Mouse (Mus musculus): ENCODE measurements at regions not wholly inside any gene's neighbourhood (a gene's known extent, or its start where the extent isn't known, plus 50 kb on each side); places are given as distances from the start of the nearest gene placed in this dataset.

DNA sequence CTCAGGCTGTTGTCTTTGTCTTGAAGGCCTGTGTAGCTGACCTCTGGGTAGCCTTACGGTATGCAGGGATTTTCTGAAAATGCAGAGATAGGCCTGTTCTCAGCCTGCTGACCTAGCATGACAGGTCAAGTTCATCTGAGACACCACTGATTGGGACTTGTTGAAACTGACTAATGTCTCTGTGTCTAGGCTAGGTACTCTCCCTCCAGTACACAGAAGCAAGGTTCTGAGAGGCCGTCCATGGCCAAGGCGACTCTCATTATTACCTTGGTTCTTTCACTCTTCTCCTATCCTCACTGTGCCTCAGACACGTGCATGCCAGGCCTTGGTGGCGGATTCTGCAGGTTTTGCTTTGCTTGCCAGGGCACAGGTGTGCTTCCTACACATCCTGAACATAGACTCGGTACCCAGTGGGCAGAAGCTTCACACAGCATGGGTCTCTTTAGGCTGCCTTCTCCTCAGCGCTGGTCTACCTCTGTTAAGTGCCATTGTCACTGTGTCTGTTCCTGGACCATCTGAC lies 208.3 kb downstream of the Adra2a start:
- Histone ChIP-seq H3K4me2 (ENCODE audit: low read depth) (no peak overlapping the region), H3K4me3 (no peak overlapping the region), H3K36me3 (ENCODE audit: control insufficient read depth, insufficient read depth) (no peaks in the 10 kb centered on the region), H3ac (ENCODE audit: control insufficient read depth, insufficient read length) (no peak overlapping the region), H3K27me3 (ENCODE audit: control insufficient read depth, insufficient read depth, insufficient read length) (no peaks in the 10 kb centered on the region), H3K79me2 (ENCODE audit: control insufficient read depth, insufficient read depth) (no peaks in the 10 kb centered on the region)
- no peak for TF ChIP-seq USF1 (IDR thresholded peaks at IDR 0.05; ENCODE audit: low read depth)
- no peak for TF ChIP-seq MYOG (IDR thresholded peaks at IDR 0.05; ENCODE audit: control insufficient read depth in 1 of 3, insufficient read depth in 1 of 3, insufficient read length in 2 of 3, low read depth in 2 of 3)

DNA sequence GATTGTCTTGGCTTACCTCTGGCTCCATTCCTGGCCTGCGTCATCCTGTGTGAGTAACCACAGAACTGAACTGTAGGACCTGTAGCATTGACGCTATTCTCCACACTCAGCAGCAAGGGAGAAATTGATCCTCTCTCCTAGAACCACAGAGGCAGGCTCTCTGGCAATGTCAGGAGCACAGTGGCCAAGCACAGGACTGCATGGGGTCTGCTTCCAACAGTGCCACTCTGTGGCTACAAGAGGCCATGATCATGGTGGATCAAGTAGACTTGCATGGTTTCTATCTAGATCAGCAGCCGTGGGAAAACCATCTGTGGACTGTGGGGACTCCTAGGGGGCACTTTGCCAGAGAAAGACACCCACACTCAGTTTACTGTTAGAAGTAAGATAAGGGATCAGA lies 213.9 kb downstream of the Adra2a start:
- H3K27me3 ChIP-seq (ENCODE audit: control insufficient read depth, insufficient read depth, insufficient read length): no peaks in the 10 kb centered on the region
- no peaks in the 10 kb centered on the region for H3K36me3 ChIP-seq (ENCODE audit: control insufficient read depth, insufficient read depth)
- TF ChIP-seq TCF12 (IDR thresholded peaks at IDR 0.05; ENCODE audit: insufficient read depth, poor library complexity, severe bottlenecking) (no peak), TCF3 (IDR thresholded peaks at IDR 0.05; ENCODE audit: insufficient read length, low read depth) (no peak), POLR2A (IDR thresholded peaks at IDR 0.05; ENCODE audit: insufficient read length, low read depth) (no peak), CEBPB (IDR thresholded peaks at IDR 0.05; ENCODE audit: insufficient read depth, poor library complexity, severe bottlenecking) (no peak), MYOD1 (IDR thresholded peaks at IDR 0.05; ENCODE audit: control insufficient read depth in 1 of 3, insufficient read length in 2 of 3, low read depth in 2 of 3) (no peak), REST (IDR thresholded peaks at IDR 0.05; ENCODE audit: insufficient read depth, insufficient read length) (no peak), MAX (IDR thresholded peaks at IDR 0.05; ENCODE audit: low read depth) (no peak)
- no peak overlapping the region for H3K4me2 ChIP-seq (ENCODE audit: low read depth)
- H3K79me2 ChIP-seq (ENCODE audit: control insufficient read depth, insufficient read depth): no peaks in the 10 kb centered on the region
- H3ac ChIP-seq (ENCODE audit: control insufficient read depth, insufficient read length): no peak overlapping the region
- no peak overlapping the region for H3K4me3 ChIP-seq

DNA sequence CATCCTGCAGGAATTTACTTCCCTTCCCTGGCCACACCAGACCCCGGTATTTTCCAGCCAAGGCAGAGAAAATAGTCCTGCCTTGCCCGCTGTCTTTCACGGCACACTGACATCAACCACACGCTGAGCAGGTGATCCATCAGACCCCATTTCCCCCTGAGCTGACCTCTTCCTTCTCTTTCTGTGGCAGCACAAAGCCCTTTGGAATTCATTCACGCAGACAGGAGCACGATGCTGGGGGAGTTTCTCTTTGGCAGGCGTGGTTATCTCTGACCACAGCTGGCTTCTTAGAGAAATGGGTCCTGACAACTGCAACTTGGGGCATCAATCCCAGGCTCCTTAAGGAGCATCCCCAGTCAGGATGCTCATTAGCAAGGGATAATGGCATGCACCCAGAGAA lies 215.2 kb downstream of the Adra2a start:
- H3K27me3 ChIP-seq (ENCODE audit: control insufficient read depth, insufficient read depth, insufficient read length): no peaks in the 10 kb centered on the region
- no peak overlapping the region for H3ac ChIP-seq (ENCODE audit: control insufficient read depth, insufficient read length)
- H3K4me3 ChIP-seq: no peak overlapping the region
- no peak for TF ChIP-seq CEBPB (IDR thresholded peaks at IDR 0.05; ENCODE audit: insufficient read depth, poor library complexity, severe bottlenecking)
- H3K36me3 ChIP-seq (ENCODE audit: control insufficient read depth, insufficient read depth): no peaks in the 10 kb centered on the region
- H3K4me2 ChIP-seq (ENCODE audit: low read depth): no peak overlapping the region
- H3K79me2 ChIP-seq (ENCODE audit: control insufficient read depth, insufficient read depth): no peaks in the 10 kb centered on the region

DNA sequence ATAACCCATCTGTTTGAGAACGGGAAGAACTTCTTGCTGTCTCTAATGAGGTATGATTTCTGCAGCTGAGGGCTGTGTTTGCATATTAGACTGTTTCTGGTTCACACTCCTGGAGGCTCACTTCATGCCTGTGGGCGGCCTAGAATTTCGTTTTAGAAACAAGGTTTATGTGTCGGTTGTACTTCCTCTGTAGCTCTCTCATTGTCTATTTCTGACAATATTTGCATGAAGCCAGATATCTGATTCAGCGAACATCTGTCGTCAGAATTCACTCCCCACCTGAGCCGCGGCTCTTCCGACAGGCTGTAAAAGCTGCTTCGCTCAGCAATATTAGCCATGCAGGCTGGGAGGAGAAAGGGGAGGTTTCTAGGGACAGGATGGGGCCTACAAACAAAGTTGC lies 233.4 kb downstream of the Adra2a start:
- Histone ChIP-seq H3K27me3 (ENCODE audit: control insufficient read depth, insufficient read depth, insufficient read length) (no peaks in the 10 kb centered on the region), H3K4me2 (ENCODE audit: low read depth) (no peak overlapping the region), H3K79me2 (ENCODE audit: control insufficient read depth, insufficient read depth) (no peaks in the 10 kb centered on the region), H3ac (ENCODE audit: control insufficient read depth, insufficient read length) (no peak overlapping the region), H3K36me3 (ENCODE audit: control insufficient read depth, insufficient read depth) (no peaks in the 10 kb centered on the region), H3K4me3 (no peak overlapping the region)
- no peak for TF ChIP-seq TCF12 (IDR thresholded peaks at IDR 0.05; ENCODE audit: insufficient read depth, poor library complexity, severe bottlenecking)
- no peak for TF ChIP-seq TCF3 (IDR thresholded peaks at IDR 0.05; ENCODE audit: insufficient read length, low read depth)
- TF ChIP-seq USF1 (IDR thresholded peaks at IDR 0.05; ENCODE audit: low read depth): no peak
- TF ChIP-seq POLR2AphosphoS2 (IDR thresholded peaks at IDR 0.05; ENCODE audit: insufficient read length, low read depth): no peak
- TF ChIP-seq SRF (IDR thresholded peaks at IDR 0.05; ENCODE audit: control insufficient read depth, insufficient read length, low read depth): no peak
- no peak for TF ChIP-seq REST (IDR thresholded peaks at IDR 0.05; ENCODE audit: insufficient read depth, insufficient read length)
- TF ChIP-seq CEBPB (IDR thresholded peaks at IDR 0.05; ENCODE audit: insufficient read depth, poor library complexity, severe bottlenecking): no peak
- TF ChIP-seq MYOG (IDR thresholded peaks at IDR 0.05; ENCODE audit: control insufficient read depth in 1 of 3, insufficient read depth in 1 of 3, insufficient read length in 2 of 3, low read depth in 2 of 3): no peak
- TF ChIP-seq MYOD1 (IDR thresholded peaks at IDR 0.05; ENCODE audit: control insufficient read depth in 1 of 3, insufficient read length in 2 of 3, low read depth in 2 of 3): no peak

DNA sequence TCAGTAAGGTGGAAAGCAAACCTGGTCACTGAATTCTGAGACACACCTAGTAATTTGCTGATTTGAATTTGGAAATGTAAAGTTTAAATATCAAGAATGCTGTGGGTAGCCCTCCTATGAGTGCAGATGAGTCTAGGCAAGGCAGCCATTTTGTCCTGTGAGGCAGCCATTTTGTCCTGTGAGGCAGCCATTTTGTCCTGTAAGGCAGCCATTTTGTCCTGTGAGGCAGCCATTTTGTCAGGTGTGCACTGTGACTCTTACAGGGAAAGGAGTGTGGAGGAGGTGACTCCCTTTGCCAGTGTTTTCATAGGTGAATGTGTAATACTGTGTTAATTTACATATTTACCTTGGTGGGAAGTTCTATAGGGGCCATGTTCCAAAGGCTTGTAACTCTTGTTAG lies 241.5 kb downstream of the Adra2a start:
- Histone ChIP-seq H3ac (ENCODE audit: control insufficient read depth, insufficient read length) (no peak overlapping the region), H3K4me3 (no peak overlapping the region), H3K36me3 (ENCODE audit: control insufficient read depth, insufficient read depth) (no peaks in the 10 kb centered on the region), H3K79me2 (ENCODE audit: control insufficient read depth, insufficient read depth) (no peaks in the 10 kb centered on the region), H3K27me3 (ENCODE audit: control insufficient read depth, insufficient read depth, insufficient read length) (no peaks in the 10 kb centered on the region), H3K4me2 (ENCODE audit: low read depth) (no peak overlapping the region)
- TF ChIP-seq USF1 (IDR thresholded peaks at IDR 0.05; ENCODE audit: low read depth) (no peak), MYOG (IDR thresholded peaks at IDR 0.05; ENCODE audit: control insufficient read depth in 1 of 3, insufficient read depth in 1 of 3, insufficient read length in 2 of 3, low read depth in 2 of 3) (no peak), MAX (IDR thresholded peaks at IDR 0.05; ENCODE audit: low read depth) (no peak), TCF12 (IDR thresholded peaks at IDR 0.05; ENCODE audit: insufficient read depth, poor library complexity, severe bottlenecking) (no peak), TCF3 (IDR thresholded peaks at IDR 0.05; ENCODE audit: insufficient read length, low read depth) (no peak), POLR2AphosphoS2 (IDR thresholded peaks at IDR 0.05; ENCODE audit: insufficient read length, low read depth) (no peak), POLR2A (IDR thresholded peaks at IDR 0.05; ENCODE audit: insufficient read length, low read depth) (no peak), SRF (IDR thresholded peaks at IDR 0.05; ENCODE audit: control insufficient read depth, insufficient read length, low read depth) (no peak), REST (IDR thresholded peaks at IDR 0.05; ENCODE audit: insufficient read depth, insufficient read length) (no peak)

Measured in myocyte (in vitro differentiated cells).